Comparison of ENCODE assay signal across 9 mouse cellular contexts in the genomic region with DNA sequence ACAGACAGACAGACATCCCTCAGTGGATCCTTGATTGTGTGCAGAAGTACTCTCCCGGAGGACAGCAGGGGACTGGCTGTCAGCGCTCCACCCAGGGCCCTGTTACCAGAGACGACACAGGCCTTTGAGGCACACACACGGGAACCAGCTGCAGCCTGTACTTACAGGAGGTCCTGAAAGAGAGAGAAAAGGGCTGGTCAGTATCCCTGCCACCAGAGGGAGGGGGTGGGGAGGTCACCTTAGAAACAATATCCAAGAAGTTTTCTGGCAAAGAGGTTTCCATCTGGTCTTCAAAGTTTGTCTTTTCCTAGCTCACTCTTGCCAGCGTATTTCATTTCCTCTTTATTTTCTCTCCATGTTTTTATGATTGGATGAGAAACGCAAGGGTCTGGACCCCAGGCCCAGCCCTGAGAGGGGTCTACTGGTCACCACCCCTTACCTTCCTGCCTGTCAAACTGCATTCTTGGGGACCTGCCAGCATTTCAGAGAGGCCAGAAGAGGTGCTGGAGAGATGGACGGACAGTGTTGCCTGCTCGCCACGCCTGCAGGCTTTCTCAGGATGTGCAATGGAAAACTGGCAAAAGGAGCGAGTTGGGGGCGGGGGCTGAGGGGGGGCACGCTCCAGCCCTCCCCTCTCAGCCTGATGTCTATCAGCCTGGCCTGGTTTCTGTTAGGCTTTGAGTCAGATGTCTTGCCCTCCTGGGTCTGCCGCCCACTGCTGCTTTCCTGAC. TPM values are rescaled to one million over a fixed set of nuclear protein-coding genes. Genes with fewer than 3 reads are reported as not detected.
DNase-seq lines count a peak whose midpoint lies in the region; ATAC-seq and TF ChIP-seq lines count a peak whose summit lies in the region.
"Had no signal": no experiment of that assay in that cellular context is flagged by ENCODE, and none has a peak within 500 bp of the region (broad histone marks: within the 10 kb centered on the region; RNA-seq: fewer than 3 reads in every experiment).

No protein-coding gene starts in this region.

- peak overlapping the region; percentile 83 for H3K27ac ChIP-seq in embryonic facial prominence, embryonic 12.5 days
- H3K27ac ChIP-seq in layer of hippocampus, adult 2 months = no peak overlapping the region
- H3K27ac ChIP-seq: neural tube, embryonic 12.5 days had no signal

- ATAC-seq in embryonic facial prominence, embryonic 12.5 days (ENCODE audit: insufficient number of reproducible peaks, insufficient read depth, low FRiP score, low TSS enrichment) = 0 out of 2 replicates have a peak, but pooled peaks have one; percentile 42

- H3K27me3 ChIP-seq in embryonic facial prominence, embryonic 12.5 days = no peaks in the 10 kb centered on the region
- H3K27me3 ChIP-seq: neural tube, embryonic 12.5 days had no signal

- H3K4me2 ChIP-seq in embryonic facial prominence, embryonic 12.5 days (replicated peaks) = peak overlapping the region; percentile 31
- H3K4me2 ChIP-seq: neural tube, embryonic 12.5 days had no signal

- peaks cover 8% of the 10 kb centered on the region; the same call in 1 of the 2 replicates for H3K9me3 ChIP-seq in embryonic facial prominence, embryonic 12.5 days

- whole genome bisulfite sequencing in embryonic facial prominence, embryonic 12.5 days = 16% methylated on average over 13 of the region's 13 CpGs

- peaks cover 26% of the 10 kb centered on the region for H3K4me1 ChIP-seq in embryonic facial prominence, embryonic 12.5 days

- TF ChIP-seq CTCF in layer of hippocampus, adult 2 months (conservative IDR thresholded peaks at IDR 0.05) = no peak

- 0 out of 2 replicates have a peak overlapping the region, but pooled peaks have one; percentile 15 for H3K9ac ChIP-seq in embryonic facial prominence, embryonic 12.5 days
- H3K9ac ChIP-seq: neural tube, embryonic 12.5 days had no signal

- H3K4me3 ChIP-seq in embryonic facial prominence, embryonic 12.5 days = no peak overlapping the region
- H3K4me3 ChIP-seq in layer of hippocampus, adult 2 months = no peak overlapping the region
- H3K4me3 ChIP-seq: neural tube, embryonic 12.5 days had no signal

- H3K36me3 ChIP-seq in embryonic facial prominence, embryonic 12.5 days = no peaks in the 10 kb centered on the region
- H3K36me3 ChIP-seq: neural tube, embryonic 12.5 days had no signal

- peak; percentile 17 to 39 for DNase-seq in heart, adult 18-20 months
- no peak for DNase-seq in heart, adult 8-10 months (ENCODE audit: low spot score)
- DNase-seq in Muller cell, postnatal 12 days (ENCODE audit: inconsistent ontology term) = peak; percentile 56
- peak; percentile 23 to 32 for DNase-seq in kidney, postnatal 36 days
- no peak for DNase-seq in layer of hippocampus, adult 2 months (ENCODE audit: low spot score in 2 of 2)
- no peak for DNase-seq in frontal cortex, postnatal 25 days (ENCODE audit: low spot score in 2 of 2)
- no peak for DNase-seq in thymus, postnatal 4 days

RNA-seq across cellular contexts. Expression of gene Col13a1, which starts 58.8 kb away (rescaled TPM):
- under 1 TPM; 0.49 to 0.72 TPM for total RNA-seq in heart, adult 18-20 months (2021)
- total RNA-seq in heart, adult 8-10 months (2022) = under 1 TPM; 0.49 to 0.72 (median 0.57) TPM
- 6.9 and 8.4 TPM in 2 replicates for polyA plus RNA-seq in embryonic facial prominence, embryonic 12.5 days (2016; fragmentation: Nextera tagmentation; extraction: Ambion mirVana)
- 1 to 10 TPM; 1.1 to 1.5 TPM for total RNA-seq in layer of hippocampus, adult 2 months (2021)

Comparison
In these comparisons a context has a peak if more than half of its experiments do, and no peak if none do; other contexts are left out.
1. DNase-seq: peak in heart, adult 18-20 months (2 of 2), Muller cell, postnatal 12 days (single experiment) and kidney, postnatal 36 days (2 of 2); none in heart, adult 8-10 months (single experiment), layer of hippocampus, adult 2 months (0 of 2), frontal cortex, postnatal 25 days (0 of 2) and thymus, postnatal 4 days (single experiment).